Mouse (Mus musculus): ENCODE measurements around the gene Gm2a. TPM values are rescaled to one million over a fixed set of nuclear protein-coding genes. Genes with fewer than 3 reads are reported as not detected.
A peak's percentile ranks its signal among the peaks of the same experiment; 100 is the strongest.
"Not testable (repeated sequence)": the region's sequence is repeated elsewhere in the genome, so short reads cannot be mapped to it uniquely, and the experiment has no call there.

The Gm2a gene
- polyA plus RNA-seq, 1 experiment from 2014 or later: 49.4 TPM

- no peaks in the 10 kb centered on the region for H3K27me3 ChIP-seq (replicated peaks)
- ATAC-seq (ENCODE audit: insufficient number of reproducible peaks, low FRiP score): no peak
- H3K4me3 ChIP-seq: no peak overlapping the region
- H3K4me1 ChIP-seq (replicated peaks): peaks cover 52% of the 10 kb centered on the region
- H3K4me2 ChIP-seq: peak overlapping the region; percentile 89; the same call in 1 of the 2 replicates
- 87% methylated on average over 5 of the region's 5 CpGs for WGBS
- H3K36me3 ChIP-seq: no peaks in the 10 kb centered on the region
- peaks cover 4% of the 10 kb centered on the region; the same call in 1 of the 2 replicates for H3K9me3 ChIP-seq (replicated peaks)
- H3K27ac ChIP-seq (ENCODE audit: poor library complexity, severe bottlenecking): no peak overlapping the region; the same call in 1 of the 2 replicates
- no peak overlapping the region for H3K9ac ChIP-seq
Measured at GRCm38 (mm10) chr11:55076234-55076633, 21.7 kb upstream of the Gm2a start.

GRCm38 (mm10) chr11:55077331-55078231 is 20.3 kb upstream of the Gm2a start, which contains the start of gene Ccdc69:
Gene Ccdc69 (minus strand): TSS chr11:55078131.
- Histone ChIP-seq H3K9ac (peak within 1 kb of the TSS; percentile 82), H3K36me3 (no peaks in the 10 kb centered on the region), H3K27ac (ENCODE audit: poor library complexity, severe bottlenecking) (peak within 1 kb of the TSS; percentile 92), H3K4me3 (peak within 1 kb of the TSS; percentile 52), H3K9me3 (replicated peaks) (peaks cover 10% of the 10 kb centered on the region; the same call in 1 of the 2 replicates), H3K27me3 (replicated peaks) (no peaks in the 10 kb centered on the region), H3K4me2 (peak within 1 kb of the TSS; percentile 89), H3K4me1 (replicated peaks) (peaks cover 52% of the 10 kb centered on the region)
- ATAC-seq (ENCODE audit: insufficient number of reproducible peaks, low FRiP score): peak; percentile 59
- WGBS: under 1% methylated on average over 50 of the region's 50 CpGs

GRCm38 (mm10) chr11:55078502-55078901 is 19.4 kb upstream of the Gm2a start:
- H3K4me3 ChIP-seq: no peak overlapping the region
- no peaks in the 10 kb centered on the region for H3K36me3 ChIP-seq
- H3K9me3 ChIP-seq (replicated peaks): peaks cover 10% of the 10 kb centered on the region; the same call in 1 of the 2 replicates
- H3K9ac ChIP-seq: peak overlapping the region; percentile 82
- H3K27me3 ChIP-seq (replicated peaks): no peaks in the 10 kb centered on the region
- H3K4me2 ChIP-seq: peak overlapping the region; percentile 89
- peak overlapping the region; percentile 92 for H3K27ac ChIP-seq (ENCODE audit: poor library complexity, severe bottlenecking)
- WGBS: 40% methylated on average over 3 of the region's 3 CpGs
- no peak for ATAC-seq (ENCODE audit: insufficient number of reproducible peaks, low FRiP score)
- H3K4me1 ChIP-seq (replicated peaks): peaks cover 47% of the 10 kb centered on the region

- Histone ChIP-seq H3K4me1 (replicated peaks) (peaks cover 43% of the 10 kb centered on the region), H3K27ac (ENCODE audit: poor library complexity, severe bottlenecking) (no peak overlapping the region), H3K27me3 (replicated peaks) (no peaks in the 10 kb centered on the region), H3K9ac (no peak overlapping the region), H3K4me3 (no peak overlapping the region), H3K9me3 (replicated peaks) (peaks cover 10% of the 10 kb centered on the region; the same call in 1 of the 2 replicates), H3K36me3 (no peaks in the 10 kb centered on the region), H3K4me2 (no peak overlapping the region)
- 68% methylated on average over 4 of the region's 4 CpGs for WGBS
- no peak for ATAC-seq (ENCODE audit: insufficient number of reproducible peaks, low FRiP score)
Measured at GRCm38 (mm10) chr11:55079180-55079579, 18.7 kb upstream of the Gm2a start.

- Histone ChIP-seq H3K27me3 (replicated peaks) (no peaks in the 10 kb centered on the region), H3K4me1 (replicated peaks) (peaks cover 37% of the 10 kb centered on the region), H3K4me3 (no peak overlapping the region), H3K9ac (no peak overlapping the region), H3K27ac (ENCODE audit: poor library complexity, severe bottlenecking) (no peak overlapping the region), H3K9me3 (replicated peaks) (peaks cover 10% of the 10 kb centered on the region; the same call in 1 of the 2 replicates), H3K4me2 (no peak overlapping the region), H3K36me3 (no peaks in the 10 kb centered on the region)
- ATAC-seq (ENCODE audit: insufficient number of reproducible peaks, low FRiP score): no peak
- 86% methylated on average over 9 of the region's 9 CpGs for WGBS
Measured at GRCm38 (mm10) chr11:55081206-55081605, 16.7 kb upstream of the Gm2a start.

- ATAC-seq (ENCODE audit: insufficient number of reproducible peaks, low FRiP score): no peak
- WGBS: 62% methylated on average over 4 of the region's 4 CpGs
- H3K4me3 ChIP-seq: no peak overlapping the region
- H3K27ac ChIP-seq (ENCODE audit: poor library complexity, severe bottlenecking): peak overlapping the region; percentile 97
- H3K4me1 ChIP-seq (replicated peaks): peaks cover 13% of the 10 kb centered on the region
- H3K9me3 ChIP-seq (replicated peaks): peaks cover 10% of the 10 kb centered on the region; the same call in 1 of the 2 replicates
- no peak overlapping the region for H3K9ac ChIP-seq
- H3K36me3 ChIP-seq: no peaks in the 10 kb centered on the region
- H3K27me3 ChIP-seq (replicated peaks): no peaks in the 10 kb centered on the region
- no peak overlapping the region for H3K4me2 ChIP-seq
Measured at GRCm38 (mm10) chr11:55084629-55085028, 13.3 kb upstream of the Gm2a start.

- H3K4me1 ChIP-seq (replicated peaks): peaks cover 13% of the 10 kb centered on the region
- H3K9me3 ChIP-seq (replicated peaks): 0 out of 2 replicates have a peak, but pooled peaks cover 6% of the 10 kb centered on the region
- no peak overlapping the region for H3K9ac ChIP-seq
- H3K4me3 ChIP-seq: no peak overlapping the region
- 15% methylated on average over 5 of the region's 5 CpGs for WGBS
- no peaks in the 10 kb centered on the region for H3K27me3 ChIP-seq (replicated peaks)
- H3K4me2 ChIP-seq: no peak overlapping the region
- H3K27ac ChIP-seq (ENCODE audit: poor library complexity, severe bottlenecking): peak overlapping the region; percentile 97
- no peaks in the 10 kb centered on the region for H3K36me3 ChIP-seq
- peak; percentile 78 for ATAC-seq (ENCODE audit: insufficient number of reproducible peaks, low FRiP score)
Measured at GRCm38 (mm10) chr11:55085396-55085795, 12.5 kb upstream of the Gm2a start.

- H3K9me3 ChIP-seq (replicated peaks): 0 out of 2 replicates have a peak, but pooled peaks cover 3% of the 10 kb centered on the region
- peak overlapping the region; percentile 50; the same call in 1 of the 2 replicates for H3K27ac ChIP-seq (ENCODE audit: poor library complexity, severe bottlenecking)
- H3K4me3 ChIP-seq: no peak overlapping the region
- peaks cover 13% of the 10 kb centered on the region for H3K4me1 ChIP-seq (replicated peaks)
- H3K9ac ChIP-seq: no peak overlapping the region
- peak; percentile 41; the same call in 1 of the 2 replicates for ATAC-seq (ENCODE audit: insufficient number of reproducible peaks, low FRiP score)
- peak overlapping the region; percentile 26; the same call in 1 of the 2 replicates for H3K4me2 ChIP-seq
- no peaks in the 10 kb centered on the region for H3K27me3 ChIP-seq (replicated peaks)
- 3% methylated on average over 10 of the region's 10 CpGs for WGBS
- H3K36me3 ChIP-seq: no peaks in the 10 kb centered on the region
Measured at GRCm38 (mm10) chr11:55087006-55087405, 10.9 kb upstream of the Gm2a start.

GRCm38 (mm10) chr11:55089892-55090291 is 8.0 kb upstream of the Gm2a start:
- Histone ChIP-seq H3K4me3 (no peak overlapping the region), H3K9me3 (replicated peaks) (no peaks in the 10 kb centered on the region), H3K4me2 (no peak overlapping the region), H3K9ac (no peak overlapping the region), H3K27me3 (replicated peaks) (no peaks in the 10 kb centered on the region), H3K36me3 (no peaks in the 10 kb centered on the region), H3K4me1 (replicated peaks) (peaks cover 2% of the 10 kb centered on the region; the same call in 1 of the 2 replicates), H3K27ac (ENCODE audit: poor library complexity, severe bottlenecking) (no peak overlapping the region)
- no peak for ATAC-seq (ENCODE audit: insufficient number of reproducible peaks, low FRiP score)
- 81% methylated on average over 2 of the region's 2 CpGs for WGBS

- no peaks in the 10 kb centered on the region for H3K9me3 ChIP-seq (replicated peaks)
- 84% methylated on average over 7 of the region's 7 CpGs for WGBS
- H3K9ac ChIP-seq: no peak overlapping the region
- no peak for ATAC-seq (ENCODE audit: insufficient number of reproducible peaks, low FRiP score)
- no peak overlapping the region for H3K4me2 ChIP-seq
- no peak overlapping the region for H3K27ac ChIP-seq (ENCODE audit: poor library complexity, severe bottlenecking)
- no peaks in the 10 kb centered on the region for H3K36me3 ChIP-seq
- H3K4me1 ChIP-seq (replicated peaks): no peaks in the 10 kb centered on the region
- H3K27me3 ChIP-seq (replicated peaks): no peaks in the 10 kb centered on the region
- no peak overlapping the region for H3K4me3 ChIP-seq
Measured at GRCm38 (mm10) chr11:55093096-55093495, 4.8 kb upstream of the Gm2a start.

GRCm38 (mm10) chr11:55096296-55096695 is 1.6 kb upstream of the Gm2a start:
- not testable (repeated sequence) for H3K4me2 ChIP-seq
- WGBS: 74% methylated on average over 4 of the region's 4 CpGs

More at GRCm38 (mm10) chr11:55096296-55096695, 1.6 kb upstream of the Gm2a start:
- not testable (repeated sequence) for H3K27ac ChIP-seq (ENCODE audit: poor library complexity, severe bottlenecking); H3K9me3 ChIP-seq (replicated peaks); H3K4me1 ChIP-seq (replicated peaks); H3K27me3 ChIP-seq (replicated peaks); H3K4me3 ChIP-seq; H3K9ac ChIP-seq; H3K36me3 ChIP-seq; ATAC-seq (ENCODE audit: insufficient number of reproducible peaks, low FRiP score)

Measured in heart, embryonic 12.5 days (tissue).